12 mouse cellular contexts compared by ENCODE assay signal in the genomic region with DNA sequence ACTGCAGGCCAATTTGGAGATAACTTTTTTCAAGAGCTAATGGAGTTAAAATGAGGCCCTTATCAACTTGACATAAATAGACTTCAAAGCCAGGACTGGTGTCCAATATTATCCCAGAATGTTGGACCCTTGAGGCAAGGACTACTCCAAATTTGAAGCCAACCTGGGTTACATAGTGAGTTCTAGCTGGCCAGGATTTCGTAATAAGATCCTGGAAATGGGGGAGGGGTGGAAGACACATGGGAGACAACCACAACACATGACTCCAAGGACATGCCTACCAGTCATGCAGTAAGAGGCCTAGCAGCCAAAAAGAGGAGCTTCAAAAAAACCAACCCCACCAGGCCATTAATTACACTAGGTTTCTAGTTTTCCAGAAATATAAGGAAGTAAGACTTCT. TPM values are rescaled to one million over a fixed set of nuclear protein-coding genes. Genes with fewer than 3 reads are reported as not detected.
A peak's percentile ranks its signal among the peaks of the same experiment; 100 is the strongest.
DNase-seq lines count a peak whose midpoint lies in the region; ATAC-seq and TF ChIP-seq lines count a peak whose summit lies in the region.
"Had no signal": no experiment of that assay in that cellular context is flagged by ENCODE, and none has a peak within 500 bp of the region (broad histone marks: within the 10 kb centered on the region; RNA-seq: fewer than 3 reads in every experiment).

No protein-coding gene starts in this region.

- TF ChIP-seq CTCF in C2C12 (IDR thresholded peaks at IDR 0.05; ENCODE audit: control insufficient read depth, insufficient read depth, insufficient read length): no peak
- TF ChIP-seq CTCF in gastrocnemius, adult 2 months (IDR thresholded peaks at IDR 0.05): no peak
- TF ChIP-seq CTCF in heart, postnatal 0 days (IDR thresholded peaks at IDR 0.05; ENCODE audit: low read depth): no peak
- no peak for TF ChIP-seq CTCF in left cerebral cortex, adult 2 months (IDR thresholded peaks at IDR 0.05)

- TF ChIP-seq EP300 in heart, postnatal 0 days (IDR thresholded peaks at IDR 0.05; ENCODE audit: low read depth): no peak

- H3K36me3 ChIP-seq in C2C12 (ENCODE audit: control insufficient read depth, insufficient read depth): peaks cover 18% of the 10 kb centered on the region
- no peaks in the 10 kb centered on the region for H3K36me3 ChIP-seq in heart, postnatal 0 days (replicated peaks; ENCODE audit: control insufficient read depth, insufficient read depth, low read length)
- H3K36me3 ChIP-seq: midbrain, embryonic 15.5 days had no signal

- no peaks in the 10 kb centered on the region for H3K27me3 ChIP-seq in C2C12 (ENCODE audit: control insufficient read depth, insufficient read depth, insufficient read length)
- no peaks in the 10 kb centered on the region for H3K27me3 ChIP-seq in heart, postnatal 0 days (ENCODE audit: control insufficient read depth, insufficient read depth, low read length)
- H3K27me3 ChIP-seq: midbrain, embryonic 15.5 days had no signal

- peak; percentile 49; the same call in 1 of the 2 replicates for ATAC-seq in heart, postnatal 0 days (ENCODE audit: insufficient read depth, low read depth)
- ATAC-seq: intestine, embryonic 16.5 days; midbrain, embryonic 15.5 days had no signal

- DNase-seq in adrenal gland, adult (ENCODE audit: inconsistent age in 2 of 2, low spot score in 1 of 2): peak; percentile 35 to 87
- DNase-seq in gastrocnemius, adult 2 months: peak; percentile 48
- peak; percentile 51 for DNase-seq in heart, postnatal 0 days (ENCODE audit: low spot score)
- DNase-seq in cerebellum, postnatal 25 days: no peak
- no peak for DNase-seq in thymus, adult 18-20 months
- DNase-seq in spleen, postnatal 14 days (ENCODE audit: low spot score in 2 of 2): no peak
- no peak for DNase-seq in left cerebral cortex, adult 2 months (ENCODE audit: extremely low spot score in 1 of 2, low spot score in 2 of 2)
- DNase-seq: thymus, postnatal 4 days had no signal

- peak overlapping the region; percentile 57 for H3K27ac ChIP-seq in gastrocnemius, adult 2 months
- peak overlapping the region; percentile 20; the same call in 1 of the 2 replicates for H3K27ac ChIP-seq in heart, postnatal 0 days (ENCODE audit: low read depth)
- no peak overlapping the region for H3K27ac ChIP-seq in left cerebral cortex, adult 2 months
- H3K27ac ChIP-seq: liver, embryonic 14.5 days; midbrain, embryonic 15.5 days had no signal

- intact Hi-C loops in gastrocnemius, adult 2 months (cut with DNase I): loop anchor here (5.0 kb wide), 1 partner anchor 47 kb away; no protein-coding TSS in a partner anchor
- intact Hi-C loops in left cerebral cortex, adult 2 months (cut with DNase I): no loop called here

- WGBS in heart, postnatal 0 days: 32% methylated on average over 1 of the region's 1 CpGs

- H3K79me2 ChIP-seq in C2C12 (ENCODE audit: control insufficient read depth, insufficient read depth): peaks cover 82% of the 10 kb centered on the region

- H3K9ac ChIP-seq in heart, postnatal 0 days (replicated peaks; ENCODE audit: low read depth, low read length): no peak overlapping the region
- H3K9ac ChIP-seq: liver, embryonic 14.5 days; midbrain, embryonic 15.5 days had no signal

- H3K4me3 ChIP-seq in C2C12 (ENCODE audit: insufficient read depth, poor library complexity, severe bottlenecking): no peak overlapping the region
- H3K4me3 ChIP-seq in gastrocnemius, adult 2 months: no peak overlapping the region
- H3K4me3 ChIP-seq in heart, postnatal 0 days (ENCODE audit: low read depth, low read length): no peak overlapping the region
- no peak overlapping the region for H3K4me3 ChIP-seq in left cerebral cortex, adult 2 months
- H3K4me3 ChIP-seq: midbrain, embryonic 15.5 days had no signal

- H3K4me2 ChIP-seq in heart, postnatal 0 days (ENCODE audit: low read depth, low read length): no peak overlapping the region
- H3K4me2 ChIP-seq: midbrain, embryonic 15.5 days had no signal

- H3ac ChIP-seq in C2C12 (ENCODE audit: control insufficient read depth, insufficient read length, low read depth): no peak overlapping the region

- peaks cover 6% of the 10 kb centered on the region; the same call in 1 of the 2 replicates for H3K4me1 ChIP-seq in heart, postnatal 0 days (ENCODE audit: control insufficient read depth, insufficient read depth)
- H3K4me1 ChIP-seq: midbrain, embryonic 15.5 days had no signal

- no peaks in the 10 kb centered on the region for H3K9me3 ChIP-seq in heart, postnatal 0 days (replicated peaks; ENCODE audit: control insufficient read depth, low read length)
- H3K9me3 ChIP-seq: midbrain, embryonic 15.5 days had no signal

- H3K79me3 ChIP-seq in C2C12 (ENCODE audit: low read depth): peaks cover 41% of the 10 kb centered on the region

TF ChIP-seq in C2C12, 6 proteins besides CTCF, POLR2A, EP300 and RAD21:
- peak; percentile 30 for TF ChIP-seq CEBPB (IDR thresholded peaks at IDR 0.05; ENCODE audit: low read depth)
- no peak for TF ChIP-seq MYOD1 (IDR thresholded peaks at IDR 0.05; ENCODE audit: control insufficient read depth, insufficient read length, low read depth)

RNA-seq across cellular contexts. Expression of gene Memo1, which starts 50.0 kb away (rescaled TPM):
- polyA plus RNA-seq in C2C12 (2012; fragmentation: generic; extraction: Trizol): 63.5 TPM
- 10 to 100 TPM; 43.7 to 55.6 TPM for total RNA-seq in gastrocnemius, adult 2 months (2021)
- total RNA-seq in heart, postnatal 0 days (2014; rRNA removed; ENCODE audit: low replicate concordance): 30.2 and 128 TPM in 2 replicates
- polyA plus RNA-seq in heart, postnatal 0 days (2015; fragmentation: Nextera tagmentation; extraction: Ambion mirVana): 67.5 and 68.8 TPM in 2 replicates
- 10 to 100 TPM; 43.3 to 46.9 TPM for total RNA-seq in left cerebral cortex, adult 2 months (2021)

Comparison
In these comparisons a context has a peak if more than half of its experiments do, and no peak if none do; other contexts are left out.
1. DNase-seq: peak in adrenal gland, adult (2 of 2), gastrocnemius, adult 2 months (single experiment) and heart, postnatal 0 days (single experiment); none in cerebellum, postnatal 25 days (0 of 2), thymus, adult 18-20 months (0 of 2), spleen, postnatal 14 days (0 of 2) and left cerebral cortex, adult 2 months (0 of 2).